Mouse (Mus musculus): ENCODE data around the gene Sh2b1. TPM values are rescaled to one million over a fixed set of nuclear protein-coding genes. Genes with fewer than 3 reads are reported as not detected.

Sh2b1 gene
- polyA plus RNA-seq (2015; fragmentation: Nextera tagmentation; extraction: Ambion mirVana) = 11.2 and 12.9 TPM in 2 replicates

- Histone ChIP-seq H3K4me1 (replicated peaks) (peaks cover 56% of the 10 kb centered on the region), H3K9me3 (replicated peaks) (no peaks in the 10 kb centered on the region), H3K27me3 (no peaks in the 10 kb centered on the region), H3K36me3 (peaks cover 27% of the 10 kb centered on the region), H3K4me2 (peak within 1 kb of the TSS; percentile 90), H3K27ac (peak within 1 kb of the TSS; percentile 90), H3K9ac (peak within 1 kb of the TSS; percentile 93), H3K4me3 (replicated peaks) (peak within 1 kb of the TSS; percentile 88)
- under 1% methylated on average over 53 of the region's 53 CpGs for WGBS (ENCODE audit: insufficient replicate concordance)
- ATAC-seq (ENCODE audit: low read depth) = peak; percentile 89
- peak; percentile 83 for DNase-seq
Observed at GRCm38 (mm10) chr7:126474993-126475581, at the start of gene Sh2b1. TSS of gene Sh2b1 (minus strand) at chr7:126475424.

GRCm38 (mm10) chr7:126523316-126523715 is 48.1 kb upstream of the Sh2b1 start:
- WGBS (ENCODE audit: insufficient replicate concordance) = 61% methylated on average over 3 of the region's 3 CpGs
- H3K27me3 ChIP-seq = 0 out of 2 replicates have a peak, but pooled peaks cover 7% of the 10 kb centered on the region
- no peaks in the 10 kb centered on the region for H3K4me1 ChIP-seq (replicated peaks)
- H3K4me3 ChIP-seq (replicated peaks) = no peak overlapping the region
- no peaks in the 10 kb centered on the region for H3K9me3 ChIP-seq (replicated peaks)
- no peak for ATAC-seq (ENCODE audit: low read depth)
- H3K36me3 ChIP-seq = no peaks in the 10 kb centered on the region
- H3K27ac ChIP-seq = no peak overlapping the region
- no peak for DNase-seq
- no peak overlapping the region for H3K4me2 ChIP-seq
- no peak overlapping the region for H3K9ac ChIP-seq

GRCm38 (mm10) chr7:126519513-126519912 is 44.3 kb upstream of the Sh2b1 start:
- no peaks in the 10 kb centered on the region for H3K4me1 ChIP-seq (replicated peaks)
- H3K9me3 ChIP-seq (replicated peaks) = no peaks in the 10 kb centered on the region
- H3K36me3 ChIP-seq = no peaks in the 10 kb centered on the region
- ATAC-seq (ENCODE audit: low read depth) (0 out of 2 replicates have a peak, but pooled peaks have one; percentile 12), DNase-seq (no peak)
- no peak overlapping the region for H3K9ac ChIP-seq
- no peak overlapping the region for H3K4me3 ChIP-seq (replicated peaks)
- 69% methylated on average over 2 of the region's 2 CpGs for WGBS (ENCODE audit: insufficient replicate concordance)
- 0 out of 2 replicates have a peak, but pooled peaks cover 7% of the 10 kb centered on the region for H3K27me3 ChIP-seq
- H3K4me2 ChIP-seq = no peak overlapping the region
- no peak overlapping the region for H3K27ac ChIP-seq

GRCm38 (mm10) chr7:126518261-126518941 is 43.2 kb upstream of the Sh2b1 start:
- no peaks in the 10 kb centered on the region for H3K4me1 ChIP-seq (replicated peaks)
- WGBS (ENCODE audit: insufficient replicate concordance) = 78% methylated on average over 5 of the region's 5 CpGs
- no peak overlapping the region for H3K4me2 ChIP-seq
- no peaks in the 10 kb centered on the region for H3K9me3 ChIP-seq (replicated peaks)
- ATAC-seq (ENCODE audit: low read depth) (no peak), DNase-seq (no peak)
- H3K36me3 ChIP-seq = no peaks in the 10 kb centered on the region
- no peak overlapping the region for H3K27ac ChIP-seq
- 0 out of 2 replicates have a peak, but pooled peaks cover 7% of the 10 kb centered on the region for H3K27me3 ChIP-seq
- no peak overlapping the region for H3K9ac ChIP-seq
- no peak overlapping the region for H3K4me3 ChIP-seq (replicated peaks)

- Histone ChIP-seq H3K9ac (no peak overlapping the region), H3K36me3 (no peaks in the 10 kb centered on the region), H3K4me1 (replicated peaks) (no peaks in the 10 kb centered on the region), H3K9me3 (replicated peaks) (no peaks in the 10 kb centered on the region), H3K27me3 (0 out of 2 replicates have a peak, but pooled peaks cover 7% of the 10 kb centered on the region), H3K27ac (no peak overlapping the region), H3K4me2 (no peak overlapping the region), H3K4me3 (replicated peaks) (no peak overlapping the region)
- DNase-seq (no peak), ATAC-seq (ENCODE audit: low read depth) (no peak)
- WGBS (ENCODE audit: insufficient replicate concordance) = 69% methylated on average over 3 of the region's 3 CpGs
Observed at GRCm38 (mm10) chr7:126511287-126511686, 36.1 kb upstream of the Sh2b1 start.

- ATAC-seq (ENCODE audit: low read depth) (no peak), DNase-seq (no peak)
- H3K9me3 ChIP-seq (replicated peaks) = no peaks in the 10 kb centered on the region
- no peak overlapping the region for H3K4me3 ChIP-seq (replicated peaks)
- 0 out of 2 replicates have a peak, but pooled peaks cover 7% of the 10 kb centered on the region for H3K27me3 ChIP-seq
- 72% methylated on average over 8 of the region's 8 CpGs for WGBS (ENCODE audit: insufficient replicate concordance)
- H3K36me3 ChIP-seq = no peaks in the 10 kb centered on the region
- H3K4me2 ChIP-seq = no peak overlapping the region
- H3K9ac ChIP-seq = no peak overlapping the region
- H3K27ac ChIP-seq = no peak overlapping the region
- H3K4me1 ChIP-seq (replicated peaks) = peaks cover 7% of the 10 kb centered on the region
Observed at GRCm38 (mm10) chr7:126507126-126507778, 32.0 kb upstream of the Sh2b1 start.

- DNase-seq (no peak), ATAC-seq (ENCODE audit: low read depth) (no peak)
- no peak overlapping the region for H3K9ac ChIP-seq
- peaks cover 14% of the 10 kb centered on the region for H3K36me3 ChIP-seq
- H3K27ac ChIP-seq = no peak overlapping the region
- H3K27me3 ChIP-seq = no peaks in the 10 kb centered on the region
- peaks cover 22% of the 10 kb centered on the region for H3K4me1 ChIP-seq (replicated peaks)
- H3K9me3 ChIP-seq (replicated peaks) = no peaks in the 10 kb centered on the region
- H3K4me2 ChIP-seq = no peak overlapping the region
- 65% methylated on average over 2 of the region's 2 CpGs for WGBS (ENCODE audit: insufficient replicate concordance)
- no peak overlapping the region for H3K4me3 ChIP-seq (replicated peaks)
Observed at GRCm38 (mm10) chr7:126504913-126505312, 29.7 kb upstream of the Sh2b1 start.

- Histone ChIP-seq H3K36me3 (peaks cover 29% of the 10 kb centered on the region), H3K4me2 (peak within 1 kb of the TSS; percentile 82), H3K4me3 (replicated peaks) (peak within 1 kb of the TSS; percentile 99), H3K4me1 (replicated peaks) (peaks cover 26% of the 10 kb centered on the region), H3K9me3 (replicated peaks) (no peaks in the 10 kb centered on the region), H3K9ac (peak within 1 kb of the TSS; percentile 100), H3K27me3 (no peaks in the 10 kb centered on the region), H3K27ac (peak within 1 kb of the TSS; percentile 100)
- ATAC-seq (ENCODE audit: low read depth) = peak; percentile 80
- under 1% methylated on average over 67 of the region's 72 CpGs for WGBS (ENCODE audit: insufficient replicate concordance)
- peak; percentile 96 for DNase-seq
Observed at GRCm38 (mm10) chr7:126503273-126503878, 28.2 kb upstream of the Sh2b1 start, which contains the start of gene Atxn2l. TSS of gene Atxn2l (minus strand) at chr7:126503437.

GRCm38 (mm10) chr7:126502751-126503150 is 27.5 kb upstream of the Sh2b1 start:
- ATAC-seq (ENCODE audit: low read depth) (no peak), DNase-seq (no peak)
- Histone ChIP-seq H3K4me2 (peak overlapping the region; percentile 82), H3K9ac (peak overlapping the region; percentile 100), H3K36me3 (peaks cover 36% of the 10 kb centered on the region), H3K27ac (peak overlapping the region; percentile 100), H3K27me3 (no peaks in the 10 kb centered on the region), H3K4me1 (replicated peaks) (peaks cover 31% of the 10 kb centered on the region), H3K4me3 (replicated peaks) (peak overlapping the region; percentile 99), H3K9me3 (replicated peaks) (no peaks in the 10 kb centered on the region)
- WGBS (ENCODE audit: insufficient replicate concordance) = under 1% methylated on average over 40 of the region's 40 CpGs

GRCm38 (mm10) chr7:126502023-126502741 is 27.0 kb upstream of the Sh2b1 start:
- Histone ChIP-seq H3K27me3 (no peaks in the 10 kb centered on the region), H3K36me3 (peaks cover 41% of the 10 kb centered on the region), H3K27ac (peak overlapping the region; percentile 100), H3K4me3 (replicated peaks) (peak overlapping the region; percentile 99), H3K9me3 (replicated peaks) (no peaks in the 10 kb centered on the region), H3K9ac (peak overlapping the region; percentile 100), H3K4me2 (peak overlapping the region; percentile 82), H3K4me1 (replicated peaks) (peaks cover 31% of the 10 kb centered on the region)
- WGBS (ENCODE audit: insufficient replicate concordance) = under 1% methylated on average over 54 of the region's 57 CpGs
- ATAC-seq (ENCODE audit: low read depth) (peak; percentile 81), DNase-seq (peak; percentile 92)

Data from liver, embryonic 13.5 days (tissue).